Mouse (Mus musculus): Measurements from ENCODE around the gene Srrd.
"Not testable (repeated sequence)": the region's sequence is repeated elsewhere in the genome, so short reads cannot be mapped to it uniquely, and the experiment has no call there.

Srrd gene

GRCm38 (mm10) chr5:112356322-112356721, 13.5 kb upstream of the Srrd start:
- peak in 1 of 2 experiments; percentile 8 for DNase-seq

- DNase-seq, result peak in 1 of 2 experiments; percentile 9
Observed at GRCm38 (mm10) chr5:112355910-112356309, 13.1 kb upstream of the Srrd start, which contains the start of gene Gm6583. Gene Gm6583 (minus strand): TSS chr5:112356033.

- no peak for DNase-seq
Observed at GRCm38 (mm10) chr5:112355493-112355892, 12.7 kb upstream of the Srrd start.

GRCm38 (mm10) chr5:112349169-112349568, 6.3 kb upstream of the Srrd start:
- peak in 1 of 2 experiments; percentile 43 for DNase-seq

GRCm38 (mm10) chr5:112346211-112346965, 3.5 kb upstream of the Srrd start:
- DNase-seq, result no peak

GRCm38 (mm10) chr5:112344092-112344960, 1.5 kb upstream of the Srrd start:
- peak in 1 of 2 experiments; percentile 20 for DNase-seq

GRCm38 (mm10) chr5:112343205-112343595, 360 bp upstream of the Srrd start:
- no peak for DNase-seq

- no peak for DNase-seq
Observed at GRCm38 (mm10) chr5:112339215-112339614, 3.6 kb downstream of the Srrd start.

GRCm38 (mm10) chr5:112337004-112337403, 5.8 kb downstream of the Srrd start:
- DNase-seq, result no peak

GRCm38 (mm10) chr5:112335473-112335872, 7.4 kb downstream of the Srrd start:
- DNase-seq, result peak; percentile 69 to 78

- DNase-seq, result no peak
Observed at GRCm38 (mm10) chr5:112329805-112330564, 12.9 kb downstream of the Srrd start.

- no peak for DNase-seq
Observed at GRCm38 (mm10) chr5:112327854-112328253, 15.0 kb downstream of the Srrd start.

GRCm38 (mm10) chr5:112326446-112327009, 16.3 kb downstream of the Srrd start:
- DNase-seq, result no peak

- DNase-seq, result peak; percentile 97 to 98
Observed at GRCm38 (mm10) chr5:112325546-112326445, 17.0 kb downstream of the Srrd start, which contains the start of gene Tfip11. Gene Tfip11 (plus strand): TSS chr5:112326358.

- no peak for DNase-seq
Observed at GRCm38 (mm10) chr5:112324637-112325545, 17.9 kb downstream of the Srrd start.

GRCm38 (mm10) chr5:112323246-112323645, 19.6 kb downstream of the Srrd start:
- no peak for DNase-seq

GRCm38 (mm10) chr5:112321376-112321775, 21.5 kb downstream of the Srrd start:
- no peak for DNase-seq

GRCm38 (mm10) chr5:112320936-112321335, 21.9 kb downstream of the Srrd start:
- peak; percentile 61 to 75 for DNase-seq

GRCm38 (mm10) chr5:112320379-112320778, 22.5 kb downstream of the Srrd start:
- DNase-seq, result no peak

GRCm38 (mm10) chr5:112319343-112319742, 23.5 kb downstream of the Srrd start:
- DNase-seq, result not testable (repeated sequence)

Measured in cerebellum, postnatal 25 days (tissue).